Mouse (Mus musculus): ENCODE data around the gene Chmp4b. TPM values are rescaled to one million over a fixed set of nuclear protein-coding genes. Genes with fewer than 3 reads are reported as not detected.

Chmp4b gene
- polyA plus RNA-seq, 1 experiment, result 116 TPM

- Histone ChIP-seq H3K36me3 (ENCODE audit: control insufficient read depth, insufficient read depth, low read length, poor library complexity, severe bottlenecking) (peaks cover 4% of the 10 kb centered on the region), H3K9me3 (replicated peaks; ENCODE audit: control insufficient read depth, insufficient read depth, low read length, poor library complexity, severe bottlenecking) (no peaks in the 10 kb centered on the region), H3K27me3 (ENCODE audit: control insufficient read depth, insufficient read depth, low read length, poor library complexity, severe bottlenecking) (no peaks in the 10 kb centered on the region), H3K4me1 (ENCODE audit: control insufficient read depth, insufficient read depth, low read length) (no peaks in the 10 kb centered on the region), H3K4me3 (ENCODE audit: low read depth, low read length) (peak overlapping the region; percentile 77), H3K9ac (ENCODE audit: low read depth, poor library complexity, severe bottlenecking) (peak overlapping the region; percentile 91), H3K27ac (ENCODE audit: insufficient read depth, low read length) (no peak overlapping the region)
- TF ChIP-seq CTCF (IDR thresholded peaks at IDR 0.05; ENCODE audit: low read depth, low read length) (no peak), POLR2A (IDR thresholded peaks at IDR 0.05; ENCODE audit: insufficient read depth, low read length) (no peak), EP300 (IDR thresholded peaks at IDR 0.05; ENCODE audit: insufficient read depth, low read depth, low read length) (no peak)
Measured at GRCm38 (mm10) chr2:154656710-154657485, 5.4 kb downstream of the Chmp4b start.

DNA sequence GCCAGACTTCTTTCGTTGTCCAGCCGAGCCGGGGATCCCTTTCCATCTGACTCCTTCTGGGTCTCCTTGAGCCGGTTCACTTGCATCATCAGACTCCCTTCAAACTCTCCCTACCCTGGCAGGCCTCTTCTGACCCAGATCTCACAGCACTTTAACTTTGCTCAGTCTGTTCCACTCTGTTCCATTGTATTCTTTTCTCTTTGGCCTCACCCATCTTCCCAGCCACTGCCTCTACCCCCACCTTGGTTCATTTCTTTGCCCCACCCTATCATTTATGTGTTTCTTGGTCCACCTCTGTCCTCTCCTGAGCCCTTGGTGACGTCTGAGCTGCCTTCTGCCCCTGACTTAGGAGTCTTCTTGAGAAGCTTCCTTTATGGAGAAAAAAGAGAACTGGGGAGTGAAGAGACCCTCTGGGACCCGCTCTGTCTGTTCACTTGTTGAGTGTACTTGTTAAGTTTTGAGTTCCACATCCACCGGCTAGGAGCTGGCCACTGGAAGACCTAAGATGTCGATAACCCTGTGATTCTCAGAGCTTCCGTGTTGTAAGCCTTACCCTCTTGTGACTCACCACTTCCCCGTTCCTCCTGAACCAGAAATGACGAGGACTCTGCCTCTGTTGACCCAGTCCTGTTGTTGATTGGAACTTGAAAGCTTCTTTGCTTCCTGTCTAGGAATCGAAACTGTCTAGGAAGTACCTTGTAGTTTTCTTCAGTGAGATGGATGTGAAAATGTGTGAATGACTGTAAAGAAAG lies 6.2 kb downstream of the Chmp4b start:
- H3K4me1 ChIP-seq (ENCODE audit: control insufficient read depth, insufficient read depth, low read length), result no peaks in the 10 kb centered on the region
- no peak for TF ChIP-seq CTCF (IDR thresholded peaks at IDR 0.05; ENCODE audit: low read depth, low read length)
- TF ChIP-seq EP300 (IDR thresholded peaks at IDR 0.05; ENCODE audit: insufficient read depth, low read depth, low read length), result no peak
- no peak for TF ChIP-seq POLR2A (IDR thresholded peaks at IDR 0.05; ENCODE audit: insufficient read depth, low read length)
- H3K27ac ChIP-seq (ENCODE audit: insufficient read depth, low read length), result no peak overlapping the region
- peak overlapping the region; percentile 77 for H3K4me3 ChIP-seq (ENCODE audit: low read depth, low read length)
- H3K9me3 ChIP-seq (replicated peaks; ENCODE audit: control insufficient read depth, insufficient read depth, low read length, poor library complexity, severe bottlenecking), result no peaks in the 10 kb centered on the region
- peak overlapping the region; percentile 91 for H3K9ac ChIP-seq (ENCODE audit: low read depth, poor library complexity, severe bottlenecking)
- no peaks in the 10 kb centered on the region for H3K27me3 ChIP-seq (ENCODE audit: control insufficient read depth, insufficient read depth, low read length, poor library complexity, severe bottlenecking)
- H3K36me3 ChIP-seq (ENCODE audit: control insufficient read depth, insufficient read depth, low read length, poor library complexity, severe bottlenecking), result peaks cover 4% of the 10 kb centered on the region

DNA sequence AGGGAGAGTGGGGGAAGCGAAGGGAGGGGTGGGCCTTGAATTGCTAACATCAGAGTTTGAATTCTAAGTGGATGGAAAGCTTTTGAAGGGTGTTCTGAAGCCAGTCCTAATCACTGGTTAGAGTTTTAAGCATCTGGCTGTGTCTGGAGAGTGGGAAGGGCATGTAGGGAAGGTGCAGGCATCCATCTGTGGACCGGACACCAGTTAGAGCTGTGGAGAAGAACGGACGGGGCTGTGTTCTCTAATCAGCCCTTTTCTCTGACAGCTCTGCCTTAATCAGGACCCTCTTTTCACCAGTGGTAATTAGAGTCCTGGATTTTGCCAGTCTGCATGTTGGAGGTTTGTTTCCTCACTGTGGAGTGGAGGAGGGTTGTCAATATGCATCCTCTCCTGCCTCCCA lies 7.6 kb downstream of the Chmp4b start:
- H3K9me3 ChIP-seq (replicated peaks; ENCODE audit: control insufficient read depth, insufficient read depth, low read length, poor library complexity, severe bottlenecking), result no peaks in the 10 kb centered on the region
- no peak overlapping the region for H3K9ac ChIP-seq (ENCODE audit: low read depth, poor library complexity, severe bottlenecking)
- no peak overlapping the region for H3K4me3 ChIP-seq (ENCODE audit: low read depth, low read length)
- TF ChIP-seq CTCF (IDR thresholded peaks at IDR 0.05; ENCODE audit: low read depth, low read length) (no peak), POLR2A (IDR thresholded peaks at IDR 0.05; ENCODE audit: insufficient read depth, low read length) (no peak), EP300 (IDR thresholded peaks at IDR 0.05; ENCODE audit: insufficient read depth, low read depth, low read length) (no peak)
- H3K27ac ChIP-seq (ENCODE audit: insufficient read depth, low read length), result no peak overlapping the region
- no peaks in the 10 kb centered on the region for H3K27me3 ChIP-seq (ENCODE audit: control insufficient read depth, insufficient read depth, low read length, poor library complexity, severe bottlenecking)
- H3K4me1 ChIP-seq (ENCODE audit: control insufficient read depth, insufficient read depth, low read length), result no peaks in the 10 kb centered on the region
- peaks cover 4% of the 10 kb centered on the region for H3K36me3 ChIP-seq (ENCODE audit: control insufficient read depth, insufficient read depth, low read length, poor library complexity, severe bottlenecking)

- Histone ChIP-seq H3K36me3 (ENCODE audit: control insufficient read depth, insufficient read depth, low read length, poor library complexity, severe bottlenecking) (peaks cover 4% of the 10 kb centered on the region), H3K4me1 (ENCODE audit: control insufficient read depth, insufficient read depth, low read length) (no peaks in the 10 kb centered on the region), H3K4me3 (ENCODE audit: low read depth, low read length) (no peak overlapping the region), H3K27me3 (ENCODE audit: control insufficient read depth, insufficient read depth, low read length, poor library complexity, severe bottlenecking) (no peaks in the 10 kb centered on the region), H3K9ac (ENCODE audit: low read depth, poor library complexity, severe bottlenecking) (no peak overlapping the region), H3K27ac (ENCODE audit: insufficient read depth, low read length) (no peak overlapping the region), H3K9me3 (replicated peaks; ENCODE audit: control insufficient read depth, insufficient read depth, low read length, poor library complexity, severe bottlenecking) (no peaks in the 10 kb centered on the region)
- no peak for TF ChIP-seq EP300 (IDR thresholded peaks at IDR 0.05; ENCODE audit: insufficient read depth, low read depth, low read length)
- no peak for TF ChIP-seq CTCF (IDR thresholded peaks at IDR 0.05; ENCODE audit: low read depth, low read length)
- no peak for TF ChIP-seq POLR2A (IDR thresholded peaks at IDR 0.05; ENCODE audit: insufficient read depth, low read length)
Measured at GRCm38 (mm10) chr2:154659531-154660074, 8.1 kb downstream of the Chmp4b start.

- Histone ChIP-seq H3K4me3 (ENCODE audit: low read depth, low read length) (no peak overlapping the region), H3K9me3 (replicated peaks; ENCODE audit: control insufficient read depth, insufficient read depth, low read length, poor library complexity, severe bottlenecking) (no peaks in the 10 kb centered on the region), H3K4me1 (ENCODE audit: control insufficient read depth, insufficient read depth, low read length) (no peaks in the 10 kb centered on the region), H3K36me3 (ENCODE audit: control insufficient read depth, insufficient read depth, low read length, poor library complexity, severe bottlenecking) (0 out of 2 replicates have a peak, but pooled peaks cover 3% of the 10 kb centered on the region), H3K27me3 (ENCODE audit: control insufficient read depth, insufficient read depth, low read length, poor library complexity, severe bottlenecking) (no peaks in the 10 kb centered on the region), H3K9ac (ENCODE audit: low read depth, poor library complexity, severe bottlenecking) (no peak overlapping the region), H3K27ac (ENCODE audit: insufficient read depth, low read length) (no peak overlapping the region)
- TF ChIP-seq CTCF (IDR thresholded peaks at IDR 0.05; ENCODE audit: low read depth, low read length), result no peak
- TF ChIP-seq EP300 (IDR thresholded peaks at IDR 0.05; ENCODE audit: insufficient read depth, low read depth, low read length), result no peak
- no peak for TF ChIP-seq POLR2A (IDR thresholded peaks at IDR 0.05; ENCODE audit: insufficient read depth, low read length)
Measured at GRCm38 (mm10) chr2:154668680-154669079, 17.2 kb downstream of the Chmp4b start.
